Mouse (Mus musculus) intestine, embryonic 14.5 days (tissue): ENCODE results near the gene Dedd. TPM values are rescaled to one million over a fixed set of nuclear protein-coding genes. Genes with fewer than 3 reads are reported as not detected.

ENCODE experiments used
- ATAC-seq: fragments of 200-750 bp; cut with Nextera tagmentation; replicated peaks from 2 replicates; pipeline ENCODE4 v1.8.0; 2017; ENCODE audit warnings: low read depth, moderate number of reproducible peaks, moderate TSS enrichment, moderate library complexity; ENCODE audit not compliant: low FRiP score, low TSS enrichment
- DNase-seq: peaks from one replicate; pipeline ENCODE4 v3.0.0-alpha.2; 2018; ENCODE audit warnings: low spot score
- H3K27ac ChIP-seq: fragments of 300-500 bp; sonication (generic); 2 replicates; pipeline ENCODE4 v1.5.1; 2014; ENCODE audit warnings: low read depth, mild to moderate bottlenecking, control low read depth
- H3K27me3 ChIP-seq: fragments of 300-500 bp; sonication (generic); replicated peaks from 2 replicates; pipeline ENCODE4 v1.6.1; 2014; ENCODE audit warnings: low read length, control low read depth; ENCODE audit not compliant: control insufficient read depth, insufficient read depth
- H3K36me3 ChIP-seq: fragments of 300-500 bp; sonication (generic); 2 replicates; pipeline ENCODE4 v1.6.1; 2014; ENCODE audit warnings: low read length, control low read depth; ENCODE audit not compliant: control insufficient read depth, insufficient read depth
- H3K4me1 ChIP-seq: fragments of 300-500 bp; sonication (generic); replicated peaks from 2 replicates; pipeline ENCODE4 v1.6.1; 2014; ENCODE audit warnings: low read length, control low read depth, mixed read lengths; ENCODE audit not compliant: control insufficient read depth, insufficient read depth
- H3K4me2 ChIP-seq: fragments of 300-500 bp; sonication (generic); 2 replicates; pipeline ENCODE4 v1.6.1; 2014; ENCODE audit warnings: low read length
- H3K4me3 ChIP-seq: fragments of 300-500 bp; sonication (generic); 2 replicates; pipeline ENCODE4 v1.5.1; 2014; ENCODE audit warnings: low read depth, low read length, control low read depth, mixed read lengths
- H3K9ac ChIP-seq: fragments of 300-500 bp; sonication (generic); 2 replicates; pipeline ENCODE4 v1.6.1; 2014; ENCODE audit warnings: mild to moderate bottlenecking, low read length
- H3K9me3 ChIP-seq: fragments of 300-500 bp; sonication (generic); 2 replicates; pipeline ENCODE4 v1.6.1; 2016; ENCODE audit warnings: low read length, control low read depth; ENCODE audit not compliant: control insufficient read depth
- WGBS: fragments of 180-500 bp; shearing (Covaris S2); extraction: QIAGEN DNeasy Blood & Tissue Kit; methylation state at CpG from one replicate; pipeline ENCODE4 v1.1.7; 2014; 5-methylcytosine and 5-hydroxymethylcytosine counted together
- polyA plus RNA-seq: library from polyadenylated mRNA; unstranded; fragments of >200 nt; fragmentation: Nextera tagmentation; extraction: Ambion mirVana; gene quantifications from 2 replicates; pipeline ENCODE4 v1.2.1, GENCODE M21; 2014

Dedd gene
- polyA plus RNA-seq, 1 experiment from 2014 or later, result 43.8 TPM

DNA sequence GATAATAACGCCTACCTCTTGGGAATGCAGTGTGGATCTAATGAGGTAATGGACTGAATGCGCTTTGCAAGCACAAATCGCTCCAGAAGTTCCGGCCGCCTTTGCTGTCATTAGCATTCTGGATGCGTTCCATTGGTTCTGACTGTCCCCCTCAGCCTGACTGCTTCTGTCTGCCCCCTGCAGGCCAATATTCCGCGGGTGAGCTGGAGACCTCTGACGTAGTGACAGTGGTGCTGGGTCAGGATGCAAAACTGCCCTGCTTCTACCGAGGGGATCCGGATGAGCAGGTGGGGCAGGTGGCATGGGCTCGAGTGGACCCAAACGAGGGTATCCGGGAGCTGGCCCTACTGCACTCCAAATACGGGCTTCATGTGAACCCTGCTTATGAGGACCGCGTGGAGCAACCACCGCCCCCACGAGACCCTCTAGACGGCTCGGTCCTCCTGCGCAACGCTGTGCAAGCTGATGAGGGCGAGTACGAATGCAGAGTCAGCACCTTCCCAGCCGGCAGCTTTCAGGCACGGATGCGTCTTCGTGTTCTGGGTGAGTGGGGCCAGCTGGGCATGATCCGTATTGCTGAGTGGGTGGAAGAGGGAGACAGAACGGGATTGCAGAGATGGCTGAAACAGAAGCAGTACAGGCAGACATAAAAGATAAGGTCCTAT lies 51.1 kb downstream of the Dedd start:
- Histone ChIP-seq H3K9ac (no peak overlapping the region), H3K27ac (no peak overlapping the region)
- ATAC-seq, result 0 out of 2 replicates have a peak, but pooled peaks have one; percentile 36

DNA sequence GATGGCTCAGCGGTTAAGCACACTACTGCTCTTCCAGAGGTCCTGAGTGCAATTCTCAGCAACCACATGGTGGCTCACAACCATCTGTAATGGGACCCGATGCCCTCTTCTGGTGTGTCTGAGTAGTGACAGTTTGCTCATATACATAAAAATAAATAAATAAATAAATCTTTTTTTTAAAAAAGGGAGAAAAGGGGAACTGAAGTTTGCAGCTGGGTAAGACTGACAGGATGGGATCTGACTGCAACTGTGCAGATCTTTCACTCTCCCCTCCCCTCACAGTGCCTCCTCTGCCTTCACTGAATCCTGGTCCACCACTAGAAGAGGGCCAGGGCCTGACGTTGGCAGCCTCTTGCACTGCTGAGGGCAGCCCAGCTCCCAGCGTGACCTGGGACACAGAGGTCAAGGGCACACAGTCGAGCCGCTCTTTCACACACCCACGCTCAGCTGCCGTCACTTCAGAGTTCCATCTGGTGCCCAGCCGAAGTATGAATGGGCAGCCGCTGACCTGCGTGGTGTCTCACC lies 53.2 kb downstream of the Dedd start:
- H3K36me3 ChIP-seq, result no peaks in the 10 kb centered on the region
- peaks cover 18% of the 10 kb centered on the region; the same call in 1 of the 2 replicates for H3K27me3 ChIP-seq
- no peak overlapping the region for H3K4me2 ChIP-seq
- no peaks in the 10 kb centered on the region for H3K9me3 ChIP-seq
- WGBS, result 80% methylated on average over 11 of the region's 11 CpGs
- DNase-seq (no peak), ATAC-seq (no peak)
- no peak overlapping the region for H3K4me3 ChIP-seq
- H3K4me1 ChIP-seq, result peaks cover 5% of the 10 kb centered on the region; the same call in 1 of the 2 replicates
- H3K27ac ChIP-seq, result no peak overlapping the region
- no peak overlapping the region for H3K9ac ChIP-seq

More for the DNA sequence above, 51.1 kb downstream of the Dedd start:
- Histone ChIP-seq H3K4me2 (peak overlapping the region; percentile 51), H3K36me3 (no peaks in the 10 kb centered on the region), H3K4me1 (peaks cover 9% of the 10 kb centered on the region; the same call in 1 of the 2 replicates), H3K4me3 (peak overlapping the region; percentile 13; the same call in 1 of the 2 replicates), H3K27me3 (peaks cover 18% of the 10 kb centered on the region; the same call in 1 of the 2 replicates), H3K9me3 (no peaks in the 10 kb centered on the region)
- 4% methylated on average over 31 of the region's 31 CpGs for WGBS
- DNase-seq, result peak; percentile 83

DNA sequence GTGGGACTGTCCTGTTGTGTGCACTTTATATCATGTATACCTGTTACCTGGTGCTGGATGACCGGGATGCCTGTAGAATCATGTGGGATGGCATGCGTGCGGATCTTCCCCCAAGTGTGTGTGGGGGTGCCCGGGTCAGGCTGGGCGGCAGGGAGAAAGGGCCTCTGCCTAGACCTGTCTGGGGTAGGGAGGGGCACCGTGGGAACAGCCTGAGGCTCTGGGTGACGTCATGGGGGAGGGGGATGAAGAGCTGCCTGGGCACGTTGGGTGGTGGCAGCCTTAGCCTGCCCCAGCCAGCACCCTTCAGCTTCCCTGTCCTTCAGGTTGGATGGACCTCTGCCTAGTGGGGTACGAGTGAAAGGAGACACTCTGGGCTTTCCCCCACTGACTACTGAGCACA lies 55.4 kb downstream of the Dedd start:
- Histone ChIP-seq H3K4me3 (no peak overlapping the region), H3K9me3 (no peaks in the 10 kb centered on the region), H3K27me3 (peaks cover 16% of the 10 kb centered on the region; the same call in 1 of the 2 replicates), H3K27ac (no peak overlapping the region), H3K9ac (no peak overlapping the region), H3K4me1 (peaks cover 5% of the 10 kb centered on the region; the same call in 1 of the 2 replicates), H3K4me2 (no peak overlapping the region), H3K36me3 (no peaks in the 10 kb centered on the region)
- DNase-seq, result no peak
- WGBS, result 58% methylated on average over 9 of the region's 9 CpGs
- no peak for ATAC-seq

DNA sequence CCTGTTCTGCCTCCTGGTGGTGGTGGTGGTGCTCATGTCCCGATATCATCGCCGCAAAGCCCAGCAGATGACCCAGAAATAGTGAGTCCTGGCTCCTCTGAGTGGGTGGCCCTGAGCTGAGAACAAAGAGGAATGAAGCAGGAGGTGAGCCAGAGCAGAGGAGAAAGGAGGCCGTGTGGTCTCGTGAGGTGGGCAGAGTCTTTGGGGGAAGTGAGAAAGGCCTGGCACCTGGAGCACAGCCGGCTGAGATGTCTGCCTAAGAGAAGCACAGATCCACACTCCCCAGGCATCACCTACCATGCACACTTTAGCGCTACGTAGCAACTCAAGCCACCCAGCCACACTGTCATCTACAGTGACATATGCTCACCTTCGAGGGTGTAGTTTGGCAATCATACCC lies 56.2 kb downstream of the Dedd start:
- DNase-seq, result no peak
- H3K9ac ChIP-seq, result no peak overlapping the region
- peaks cover 2% of the 10 kb centered on the region; the same call in 1 of the 2 replicates for H3K4me1 ChIP-seq
- WGBS, result 53% methylated on average over 9 of the region's 9 CpGs
- no peak overlapping the region for H3K4me2 ChIP-seq
- H3K27me3 ChIP-seq, result peaks cover 8% of the 10 kb centered on the region; the same call in 1 of the 2 replicates
- ATAC-seq, result no peak
- no peak overlapping the region for H3K27ac ChIP-seq
- no peaks in the 10 kb centered on the region for H3K9me3 ChIP-seq
- no peaks in the 10 kb centered on the region for H3K36me3 ChIP-seq
- H3K4me3 ChIP-seq, result no peak overlapping the region

DNA sequence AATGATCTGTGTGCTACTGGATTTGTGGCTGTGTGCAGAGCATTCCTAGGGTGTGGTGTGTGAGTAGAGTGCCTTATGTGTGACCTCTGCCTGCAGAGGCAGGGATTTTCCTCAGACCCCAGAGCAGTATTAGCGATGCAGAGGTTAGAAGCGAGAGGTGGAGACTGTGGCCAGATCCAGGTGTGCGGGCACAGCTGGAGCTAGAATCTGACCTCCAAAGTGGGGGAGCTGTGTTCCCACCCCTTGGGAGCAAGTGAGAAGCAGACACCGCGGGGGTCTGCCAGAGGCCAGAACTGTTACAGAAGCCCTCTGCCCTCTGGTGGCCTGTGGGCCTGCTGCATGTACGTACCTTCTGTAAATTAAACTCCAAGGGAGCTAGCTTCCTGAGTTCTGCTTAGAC lies 58.2 kb downstream of the Dedd start:
- no peak overlapping the region for H3K27ac ChIP-seq
- no peaks in the 10 kb centered on the region for H3K36me3 ChIP-seq
- no peak overlapping the region for H3K4me3 ChIP-seq
- WGBS, result 23% methylated on average over 6 of the region's 6 CpGs
- H3K4me2 ChIP-seq, result no peak overlapping the region
- H3K4me1 ChIP-seq, result no peaks in the 10 kb centered on the region
- H3K9ac ChIP-seq, result no peak overlapping the region
- DNase-seq (peak; percentile 67), ATAC-seq (0 out of 2 replicates have a peak, but pooled peaks have one; percentile 5)
- H3K9me3 ChIP-seq, result no peaks in the 10 kb centered on the region
- H3K27me3 ChIP-seq, result no peaks in the 10 kb centered on the region

DNA sequence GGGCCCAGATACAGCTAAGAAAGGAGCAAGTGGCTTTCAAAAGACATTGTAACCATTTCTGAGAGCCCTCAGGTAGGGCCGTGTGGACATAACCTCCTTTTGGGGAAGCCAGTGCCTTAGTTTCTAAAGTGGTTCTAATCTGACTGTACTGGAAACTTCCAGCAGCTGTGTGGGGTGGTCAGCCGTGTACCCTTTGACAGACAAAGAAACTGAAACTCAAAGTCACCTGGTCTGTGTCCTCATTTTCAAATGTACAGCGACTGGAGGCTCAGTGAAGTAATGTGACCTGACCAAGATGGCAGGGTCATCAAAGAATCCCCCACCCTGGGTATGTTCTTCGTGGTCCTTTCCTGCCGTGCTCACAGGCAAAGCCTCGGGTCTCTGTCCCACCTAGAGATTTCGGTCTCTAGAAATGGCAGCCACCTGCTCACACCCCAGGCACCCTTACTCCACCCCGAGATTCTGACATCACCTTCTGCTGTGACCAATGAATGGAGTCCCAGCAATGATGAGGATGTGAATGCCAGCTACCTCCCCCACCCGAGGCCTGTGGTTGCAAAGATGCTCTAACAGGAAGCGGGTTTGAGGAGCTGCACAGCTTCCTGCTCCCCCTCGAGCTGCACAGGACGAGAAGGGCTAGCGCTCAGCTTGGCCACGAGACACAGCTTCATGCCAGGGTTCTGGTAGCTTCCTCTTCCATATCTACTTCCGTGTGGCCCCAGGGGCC lies 59.6 kb downstream of the Dedd start, which contains the start of gene Arhgap30:
TSS of gene Arhgap30 (plus strand) at position 579 of the 727 bp plus-strand sequence.
- no peaks in the 10 kb centered on the region for H3K4me1 ChIP-seq
- ATAC-seq (no peak), DNase-seq (no peak)
- H3K27me3 ChIP-seq, result no peaks in the 10 kb centered on the region
- H3K36me3 ChIP-seq, result no peaks in the 10 kb centered on the region
- WGBS, result 78% methylated on average over 15 of the region's 15 CpGs
- no peak within 1 kb of the TSS for H3K4me3 ChIP-seq
- H3K9ac ChIP-seq, result no peak within 1 kb of the TSS
- no peaks in the 10 kb centered on the region for H3K9me3 ChIP-seq
- no peak within 1 kb of the TSS for H3K27ac ChIP-seq
- no peak within 1 kb of the TSS for H3K4me2 ChIP-seq

DNA sequence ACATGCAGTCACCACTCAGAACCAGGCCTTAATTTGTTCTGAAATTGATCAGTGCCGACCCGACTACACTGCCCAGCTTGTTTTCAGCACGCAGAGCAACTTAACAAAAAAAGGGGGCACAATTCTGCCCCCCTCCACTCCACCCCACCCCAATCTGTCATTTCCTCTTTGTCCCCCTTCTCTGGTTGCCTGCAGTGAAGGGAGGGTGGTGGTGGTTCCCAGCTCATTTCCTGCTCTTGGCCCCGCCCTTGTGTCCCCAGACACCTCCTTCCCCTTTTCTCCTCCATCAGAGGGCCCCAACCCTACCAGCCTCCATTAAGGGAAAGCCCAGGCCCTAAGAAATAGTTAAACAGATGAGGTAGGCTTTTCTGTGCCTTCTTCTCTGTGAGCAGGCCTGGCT lies 61.2 kb downstream of the Dedd start:
- Histone ChIP-seq H3K27me3 (no peaks in the 10 kb centered on the region), H3K4me3 (no peak overlapping the region), H3K27ac (no peak overlapping the region), H3K4me1 (no peaks in the 10 kb centered on the region), H3K36me3 (no peaks in the 10 kb centered on the region), H3K9me3 (no peaks in the 10 kb centered on the region), H3K9ac (no peak overlapping the region), H3K4me2 (no peak overlapping the region)
- 72% methylated on average over 4 of the region's 4 CpGs for WGBS
- ATAC-seq (no peak), DNase-seq (no peak)
